Mouse (Mus musculus): ENCODE measurements around the gene Rtn3. TPM values are rescaled to one million over a fixed set of nuclear protein-coding genes. Genes with fewer than 3 reads are reported as not detected.

The Rtn3 gene
- total RNA-seq, 2 experiments from 2014 or later = 58.5 to 79.7 TPM

DNA sequence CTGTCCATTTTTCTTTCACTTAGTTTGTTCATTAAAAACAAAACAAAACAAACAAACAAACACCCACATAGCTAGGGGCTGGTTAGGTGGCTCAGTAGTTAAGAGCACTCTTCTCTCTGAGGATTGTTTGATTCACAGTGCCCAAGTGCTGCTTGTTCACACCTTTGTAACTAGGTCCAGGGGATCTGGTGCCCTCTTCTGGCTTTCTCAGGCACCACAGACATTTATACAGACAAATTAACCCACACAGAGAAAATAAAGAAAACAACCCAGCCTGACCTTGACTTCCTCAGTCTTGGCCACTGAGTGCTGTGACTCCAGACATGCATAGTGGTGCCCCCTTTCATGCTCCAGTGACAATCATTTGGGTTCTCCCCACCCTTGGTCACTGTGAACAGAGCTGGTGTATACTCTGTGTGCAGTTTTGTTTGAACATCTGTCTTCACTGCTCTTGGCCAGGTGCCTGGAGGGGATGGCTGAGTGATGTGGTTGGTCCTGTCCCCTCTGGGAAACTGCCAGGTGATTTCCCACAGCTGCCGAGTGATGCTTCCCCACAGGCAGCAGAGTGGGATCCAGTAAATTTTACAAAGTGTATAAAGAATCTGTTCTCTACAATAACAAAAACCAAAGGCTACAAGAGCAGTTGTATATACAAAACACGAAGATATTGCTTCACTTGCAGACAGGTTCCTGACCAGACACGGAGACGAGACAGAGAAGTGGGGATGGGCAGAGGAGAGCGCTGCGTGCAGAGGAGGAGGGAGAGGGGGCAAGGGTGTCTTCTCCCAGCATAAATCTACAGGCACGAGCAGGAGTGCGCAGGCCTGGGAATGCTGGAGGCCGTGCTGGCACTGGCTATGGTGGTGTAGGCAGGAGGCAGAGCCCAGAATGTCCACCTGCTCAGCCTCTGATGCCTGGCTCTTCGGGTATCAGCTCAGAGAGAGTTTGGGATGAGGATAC lies 85.9 kb downstream of the Rtn3 start:
- ATAC-seq (replicated peaks; ENCODE audit: low FRiP score, low TSS enrichment, poor library complexity, severe bottlenecking) = peak; percentile 34; the same call in 1 of the 2 replicates

DNA sequence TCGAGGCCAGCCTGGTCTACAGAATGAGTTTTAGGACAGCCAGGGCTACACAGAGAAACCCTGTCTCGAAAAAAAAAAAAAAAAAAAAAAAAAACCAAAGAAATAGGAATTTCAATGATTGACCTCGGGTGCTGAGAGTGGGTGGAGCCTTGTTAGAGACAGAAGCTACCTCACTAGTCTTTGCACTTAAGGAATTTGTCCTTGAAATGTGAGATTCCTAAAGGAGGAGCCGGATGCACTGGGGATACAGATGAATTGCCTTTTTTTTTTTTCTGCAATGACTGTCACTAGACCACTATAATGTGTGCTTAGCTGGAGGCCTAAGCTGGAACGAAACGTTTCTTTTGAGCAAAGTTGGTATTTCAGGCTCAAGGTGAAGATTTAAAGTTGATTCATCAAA lies 94.6 kb downstream of the Rtn3 start:
- no peak for ATAC-seq (replicated peaks; ENCODE audit: low FRiP score, low TSS enrichment, poor library complexity, severe bottlenecking)

DNA sequence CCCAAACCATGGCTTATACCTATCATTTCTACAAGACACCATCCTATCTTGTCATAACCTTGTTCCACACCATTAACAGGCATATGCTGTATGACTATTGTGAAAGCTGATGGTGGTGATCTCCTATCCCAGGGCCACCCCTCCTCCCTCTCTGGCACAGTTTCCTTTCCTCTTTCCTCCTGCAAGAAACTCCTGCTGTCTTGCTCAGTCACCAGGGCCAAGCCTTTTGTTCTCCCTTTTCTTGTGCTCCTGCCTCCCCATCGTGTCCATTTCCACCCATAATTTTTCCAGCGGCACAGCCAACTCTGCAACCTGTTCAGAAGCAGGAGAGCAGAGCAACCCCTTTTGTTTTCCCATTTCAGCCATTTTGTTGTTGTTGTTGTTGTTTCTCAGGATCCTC lies 97.0 kb downstream of the Rtn3 start:
- ATAC-seq (replicated peaks; ENCODE audit: low FRiP score, low TSS enrichment, poor library complexity, severe bottlenecking) = no peak

DNA sequence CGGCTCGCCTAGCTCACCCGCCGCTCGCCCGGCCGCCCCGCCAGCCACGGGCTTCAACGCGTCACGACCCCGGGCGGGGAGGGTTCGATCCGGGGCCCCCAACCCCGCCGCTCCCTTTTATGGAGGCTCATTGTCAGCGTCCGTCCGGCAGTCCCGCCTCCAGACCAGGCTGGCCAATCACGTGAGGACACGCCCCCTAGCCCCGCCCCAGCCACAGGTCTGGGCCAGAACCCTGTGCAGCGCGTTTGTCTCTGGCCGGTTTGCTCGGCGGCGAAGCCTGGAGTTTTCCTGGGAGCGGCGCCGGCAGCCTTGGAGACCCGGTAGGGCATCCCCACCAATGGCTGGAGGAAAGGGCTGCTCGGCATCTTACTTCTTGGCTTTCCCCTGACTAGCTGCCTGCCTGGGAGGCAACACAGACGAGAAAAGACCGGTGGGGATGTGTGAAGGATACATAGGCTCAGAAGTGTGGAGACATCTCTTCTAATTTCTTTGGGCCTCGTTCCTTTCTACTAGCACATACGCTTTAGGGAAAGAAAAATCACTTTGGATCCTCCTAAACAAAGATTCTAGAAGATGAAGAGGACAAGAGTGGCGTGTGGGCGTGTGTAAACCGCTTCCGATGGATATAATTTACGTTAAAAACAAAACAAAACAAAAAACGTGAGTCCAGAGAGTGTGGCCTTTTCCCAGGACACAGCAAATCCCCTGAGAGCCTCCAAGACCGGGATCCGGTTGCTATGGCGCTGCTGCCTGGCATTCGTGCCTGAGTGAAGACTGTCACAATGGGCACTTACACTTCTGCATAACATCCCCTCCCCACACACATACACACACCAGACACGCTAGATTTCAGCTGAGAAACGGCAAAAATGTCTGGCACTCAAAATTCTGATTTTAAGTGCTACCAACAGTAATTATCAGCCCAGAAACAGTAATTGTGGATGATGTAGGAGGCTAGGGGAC lies 99.9 kb downstream of the Rtn3 start, which contains the start of gene Spindoc:
TSS of gene Spindoc (minus strand) at position 92 of the 963 bp plus-strand sequence.
- ATAC-seq (replicated peaks; ENCODE audit: low FRiP score, low TSS enrichment, poor library complexity, severe bottlenecking) = peak; percentile 96

DNA sequence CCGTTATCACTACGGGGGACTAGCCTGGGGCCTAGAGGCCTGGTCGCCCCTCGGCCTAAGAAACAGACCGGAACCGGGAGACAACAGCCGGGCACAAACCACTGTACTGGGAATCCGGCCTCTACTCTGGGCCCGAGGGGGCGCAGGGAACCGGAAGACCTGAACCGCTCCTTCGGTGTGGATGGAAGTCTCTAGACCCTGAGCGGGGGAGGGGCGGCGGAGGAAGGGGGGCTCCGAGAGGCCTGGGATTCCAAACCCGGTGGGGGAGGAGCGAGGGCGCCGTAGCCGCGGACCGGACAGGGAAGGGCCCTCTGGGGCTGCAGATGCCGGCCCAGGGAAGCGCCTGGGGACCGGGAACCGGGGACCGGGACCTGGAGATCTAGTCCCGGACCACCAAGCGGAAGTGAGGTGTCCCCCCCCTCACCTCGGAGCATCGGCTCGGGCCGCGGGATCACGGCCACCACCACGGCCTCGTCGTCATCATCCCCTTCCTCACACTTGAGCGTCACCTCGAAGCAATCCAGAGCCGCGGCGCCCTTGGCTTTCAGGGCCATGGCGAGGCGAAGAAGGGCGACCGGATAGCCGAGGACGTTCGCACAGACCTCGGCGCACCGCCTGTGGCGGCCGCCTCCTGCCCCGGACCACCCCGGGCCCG lies 100.7 kb downstream of the Rtn3 start:
- ATAC-seq (replicated peaks; ENCODE audit: low FRiP score, low TSS enrichment, poor library complexity, severe bottlenecking) = 0 out of 2 replicates have a peak, but pooled peaks have one; percentile 11

DNA sequence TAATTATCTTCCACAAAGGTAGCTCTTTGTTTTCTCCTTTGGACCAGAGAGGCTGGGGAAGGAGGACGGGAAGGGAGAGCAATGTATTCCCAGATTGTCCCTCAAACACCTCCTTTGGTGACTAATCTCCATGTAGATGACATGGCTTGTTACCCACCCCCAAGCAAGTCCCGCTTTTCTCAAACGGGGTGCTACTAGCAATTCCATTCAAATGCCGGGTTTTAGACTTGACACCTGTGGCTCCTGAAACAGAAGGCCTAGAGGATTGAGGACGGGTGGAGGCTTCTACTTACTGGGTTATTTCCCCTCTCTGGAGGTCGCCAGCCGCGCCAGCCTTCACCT lies 101.2 kb downstream of the Rtn3 start:
- no peak for ATAC-seq (replicated peaks; ENCODE audit: low FRiP score, low TSS enrichment, poor library complexity, severe bottlenecking)

- 0 out of 2 replicates have a peak, but pooled peaks have one; percentile 22 for ATAC-seq (replicated peaks; ENCODE audit: low FRiP score, low TSS enrichment, poor library complexity, severe bottlenecking)
Measured at GRCm38 (mm10) chr19:7377639-7378038, 105.4 kb downstream of the Rtn3 start.

Other genes with a start within 250 kb of the Rtn3 start
- gene Naa40, start 242.1 kb downstream of the Rtn3 start, total RNA-seq (2014; fragmentation: Nextera tagmentation) = 66.8 and 78.6 TPM in 2 replicates
- gene Naa40, start 242.1 kb downstream of the Rtn3 start, total RNA-seq (2017) = 45.4 and 49.0 TPM in 2 replicates
- 5.0 and 5.4 TPM in 2 replicates for gene Rcor2, start 216.0 kb downstream of the Rtn3 start, total RNA-seq (2014; fragmentation: Nextera tagmentation)
- 4.0 and 19.5 TPM in 2 replicates for gene Rcor2, start 216.0 kb downstream of the Rtn3 start, total RNA-seq (2017)
- gene Mark2, start 141.4 kb downstream of the Rtn3 start, total RNA-seq (2014; fragmentation: Nextera tagmentation) = 57.1 and 106 TPM in 2 replicates
- gene Mark2, start 141.4 kb downstream of the Rtn3 start, total RNA-seq (2017) = 14.6 and 28.7 TPM in 2 replicates
- 15.7 and 23.7 TPM in 2 replicates for gene Spindoc, start 100.3 kb downstream of the Rtn3 start, total RNA-seq (2014; fragmentation: Nextera tagmentation)
- gene Spindoc, start 100.3 kb downstream of the Rtn3 start, total RNA-seq (2017) = 6.2 and 15.9 TPM in 2 replicates
- 4.6 and 9.4 TPM in 2 replicates for gene 2700081O15Rik, start 65.7 kb downstream of the Rtn3 start, total RNA-seq (2014; fragmentation: Nextera tagmentation)
- 3.0 and 7.0 TPM in 2 replicates for gene 2700081O15Rik, start 65.7 kb downstream of the Rtn3 start, total RNA-seq (2017)
- gene Atl3, start 10.8 kb upstream of the Rtn3 start, total RNA-seq (2014; fragmentation: Nextera tagmentation) = 59.2 and 60.3 TPM in 2 replicates
- 73.8 and 99.0 TPM in 2 replicates for gene Atl3, start 10.8 kb upstream of the Rtn3 start, total RNA-seq (2017)
- 29.6 and 32.5 TPM in 2 replicates for gene Pla2g16, start 74.2 kb upstream of the Rtn3 start, total RNA-seq (2014; fragmentation: Nextera tagmentation)
- 25.6 and 37.9 TPM in 2 replicates for gene Pla2g16, start 74.2 kb upstream of the Rtn3 start, total RNA-seq (2017)
- gene Lgals12, start 123.9 kb upstream of the Rtn3 start, total RNA-seq (2014; fragmentation: Nextera tagmentation) = not detected in 2 replicates
- gene Lgals12, start 123.9 kb upstream of the Rtn3 start, total RNA-seq (2017) = not detected in 2 replicates
- gene Hrasls5, start 129.3 kb upstream of the Rtn3 start, total RNA-seq (2014; fragmentation: Nextera tagmentation) = not detected in 2 replicates
- gene Hrasls5, start 129.3 kb upstream of the Rtn3 start, total RNA-seq (2017) = not detected in 2 replicates
- not detected in 2 replicates for gene Slc22a19, start 228.0 kb upstream of the Rtn3 start, total RNA-seq (2014; fragmentation: Nextera tagmentation)
- gene Slc22a19, start 228.0 kb upstream of the Rtn3 start, total RNA-seq (2017) = not detected in 2 replicates